Mouse (Mus musculus): ENCODE results near the gene Zfp963.

GRCm38 (mm10) chr8:69775149-69775534 lies 25.4 kb upstream of the Zfp963 start:
- TF ChIP-seq GATA1 (IDR thresholded peaks at IDR 0.05; ENCODE audit: borderline replicate concordance, low read length) (no peak), CTCF (IDR thresholded peaks at IDR 0.05; ENCODE audit: low read depth, low read length) (no peak)

All from G1E (cell line).